Mouse (Mus musculus): Measurements from ENCODE around the gene Ascl3. TPM values are rescaled to one million over a fixed set of nuclear protein-coding genes. Genes with fewer than 3 reads are reported as not detected.

The Ascl3 gene
- polyA plus RNA-seq, 1 experiment from 2014 or later = not detected

DNA sequence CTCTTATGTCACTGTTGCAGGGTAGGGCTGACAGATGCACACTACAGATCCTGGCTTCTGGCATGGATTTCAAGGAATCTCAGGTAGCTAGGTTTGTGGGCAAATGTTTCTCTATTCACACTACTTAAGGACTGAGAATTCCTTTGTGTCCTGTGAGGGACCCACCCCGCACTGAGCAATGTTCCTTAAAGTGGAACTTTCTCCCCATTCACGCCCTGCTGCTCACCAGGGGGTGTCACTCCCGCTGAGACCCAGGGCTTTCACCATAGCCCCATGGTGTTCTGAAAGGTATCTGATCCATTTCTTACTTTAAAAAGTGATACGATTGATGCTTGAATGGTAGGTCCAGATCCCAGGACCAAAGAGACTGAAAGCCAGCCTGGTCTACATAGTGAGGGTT is 28.8 kb downstream of the Ascl3 start:
- 70% methylated on average over 4 of the region's 4 CpGs for WGBS (ENCODE audit: missing documents)
- no peak overlapping the region for H3K4me3 ChIP-seq (ENCODE audit: inconsistent target)
- no peaks in the 10 kb centered on the region for H3K79me2 ChIP-seq (ENCODE audit: inconsistent target)

DNA sequence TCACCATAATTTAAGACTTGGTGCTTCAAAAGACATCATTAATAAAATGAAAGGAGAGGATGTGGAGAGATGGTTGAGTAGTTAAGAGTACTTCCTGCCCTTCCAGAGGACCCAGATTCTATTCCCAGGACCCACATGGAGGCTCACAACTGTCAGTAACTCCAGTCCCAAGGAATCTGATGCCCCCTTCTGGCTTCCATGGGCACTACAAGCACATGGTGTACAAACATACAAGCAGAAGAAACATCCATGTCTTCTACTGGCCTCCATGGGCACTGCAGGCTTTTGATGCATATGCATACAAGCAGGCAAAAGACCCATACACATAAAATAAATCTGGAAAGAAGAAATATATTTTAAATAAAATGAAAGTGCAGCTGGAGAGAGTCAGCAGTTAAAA is 31.3 kb downstream of the Ascl3 start:
- Histone ChIP-seq H3K36me3 (ENCODE audit: inconsistent target) (no peaks in the 10 kb centered on the region), H3K4me3 (ENCODE audit: inconsistent target) (no peak overlapping the region), H3K79me2 (ENCODE audit: inconsistent target) (no peaks in the 10 kb centered on the region), H3K27ac (no peak overlapping the region)

More for the DNA sequence above, 28.8 kb downstream of the Ascl3 start:
- H3K36me3 ChIP-seq (ENCODE audit: inconsistent target) = no peaks in the 10 kb centered on the region
- no peak overlapping the region for H3K27ac ChIP-seq

DNA sequence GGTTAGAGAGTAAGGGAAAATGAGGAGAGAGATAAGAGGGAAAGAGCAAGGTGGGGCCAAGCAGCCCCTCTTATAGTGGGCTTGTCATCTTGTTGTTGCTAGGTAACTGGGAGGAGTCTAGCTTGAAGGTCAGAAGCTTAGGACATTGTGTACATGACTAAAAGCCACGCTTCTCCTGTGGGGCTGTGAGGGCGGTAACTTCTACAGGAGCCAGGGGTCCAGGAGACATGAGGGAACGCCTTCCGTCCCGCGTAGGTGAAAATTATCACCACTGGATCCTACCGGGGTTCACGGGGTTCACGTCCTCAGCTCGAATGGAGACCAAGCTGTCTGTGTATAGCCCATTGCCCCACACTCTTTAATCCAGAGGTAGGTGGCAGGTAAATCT is 36.2 kb downstream of the Ascl3 start:
- Histone ChIP-seq H3K36me3 (ENCODE audit: inconsistent target) (no peaks in the 10 kb centered on the region), H3K4me3 (ENCODE audit: inconsistent target) (no peak overlapping the region), H3K27ac (no peak overlapping the region), H3K79me2 (ENCODE audit: inconsistent target) (no peaks in the 10 kb centered on the region)
- 95% methylated on average over 10 of the region's 10 CpGs for WGBS (ENCODE audit: missing documents)

DNA sequence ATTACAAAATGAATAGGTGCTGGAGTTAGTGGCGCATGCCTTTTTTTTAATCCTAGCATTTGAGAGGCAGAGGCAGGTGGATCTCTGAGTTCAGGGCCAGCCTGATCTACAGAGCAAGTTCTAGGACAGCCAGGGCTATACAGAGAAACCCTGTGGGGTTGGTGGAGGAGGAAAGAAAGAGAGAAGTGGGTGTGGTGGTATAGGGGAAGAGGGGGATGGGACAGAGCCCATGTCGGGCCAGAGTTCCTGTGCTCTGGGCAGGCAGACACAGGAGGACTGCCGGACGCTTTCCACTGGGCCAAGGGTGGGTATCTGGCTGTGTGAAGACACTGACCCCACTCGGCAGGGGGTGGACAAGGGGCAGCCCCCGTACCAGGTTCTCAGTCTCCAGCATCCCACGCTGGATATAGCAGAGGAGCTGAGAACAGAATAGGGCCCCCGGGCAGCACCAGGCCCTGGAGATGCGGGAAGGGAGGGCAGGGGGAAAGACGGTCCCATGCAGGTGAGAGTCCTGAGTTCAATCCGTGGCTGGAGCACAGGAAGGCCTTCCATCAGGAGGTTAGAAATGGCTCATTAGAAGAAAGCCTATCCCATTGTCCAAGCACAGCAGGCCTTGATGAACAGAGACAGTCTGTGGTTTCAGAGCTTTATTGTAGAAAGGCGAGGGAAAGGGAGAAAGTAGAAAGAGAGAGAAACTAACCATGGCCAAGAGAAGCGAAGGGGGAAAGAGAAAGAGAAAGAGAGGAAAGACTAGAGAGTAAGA is 36.8 kb downstream of the Ascl3 start:
- Histone ChIP-seq H3K79me2 (ENCODE audit: inconsistent target) (no peaks in the 10 kb centered on the region), H3K4me3 (ENCODE audit: inconsistent target) (no peak overlapping the region), H3K36me3 (ENCODE audit: inconsistent target) (no peaks in the 10 kb centered on the region), H3K27ac (no peak overlapping the region)
- 86% methylated on average over 13 of the region's 13 CpGs for WGBS (ENCODE audit: missing documents)

DNA sequence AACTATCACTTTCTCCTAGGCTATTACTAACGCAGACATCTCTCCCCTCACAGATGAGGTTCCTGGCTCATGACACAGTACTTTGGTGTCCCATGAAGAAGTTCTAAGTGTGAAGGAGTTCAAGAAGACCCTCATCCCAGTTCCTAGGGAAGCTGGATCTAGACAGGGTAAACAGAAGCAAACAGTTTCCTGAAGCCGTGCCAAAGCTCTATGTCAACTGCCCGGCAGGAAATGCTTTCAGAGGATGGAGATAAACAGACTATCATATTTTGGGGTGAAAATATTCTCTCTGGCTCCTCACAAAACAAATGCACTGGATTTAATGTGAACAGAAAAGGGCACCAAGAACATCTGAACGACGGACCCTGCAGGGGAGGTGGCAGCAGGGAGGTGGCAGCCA is 40.6 kb downstream of the Ascl3 start:
- 83% methylated on average over 5 of the region's 5 CpGs for whole genome bisulfite sequencing (ENCODE audit: missing documents)
- H3K36me3 ChIP-seq (ENCODE audit: inconsistent target) = no peaks in the 10 kb centered on the region
- no peak overlapping the region for H3K27ac ChIP-seq
- no peak overlapping the region for H3K4me3 ChIP-seq (ENCODE audit: inconsistent target)
- H3K79me2 ChIP-seq (ENCODE audit: inconsistent target) = no peaks in the 10 kb centered on the region

DNA sequence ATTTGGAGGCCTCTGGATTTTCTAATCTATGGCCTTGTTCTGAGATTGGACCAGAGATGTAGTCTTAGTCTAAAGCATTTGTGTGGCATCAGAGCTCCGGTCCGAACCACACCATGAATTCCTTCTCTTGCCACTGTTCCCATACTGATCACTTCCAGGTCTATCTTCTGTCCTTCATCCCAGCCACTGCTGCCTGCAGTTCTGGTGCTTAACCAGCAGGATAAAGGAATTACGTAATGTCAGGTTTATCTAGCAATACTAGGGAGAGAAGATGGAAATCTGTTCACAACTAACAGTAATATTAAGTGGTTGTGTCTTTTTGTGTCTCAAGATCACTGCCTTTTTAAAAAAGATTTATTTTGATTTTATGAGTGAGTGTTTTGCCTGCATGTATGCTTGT is 41.4 kb downstream of the Ascl3 start:
- no peaks in the 10 kb centered on the region for H3K79me2 ChIP-seq (ENCODE audit: inconsistent target)
- no peaks in the 10 kb centered on the region for H3K36me3 ChIP-seq (ENCODE audit: inconsistent target)
- 87% methylated on average over 3 of the region's 3 CpGs for WGBS (ENCODE audit: missing documents)
- H3K4me3 ChIP-seq (ENCODE audit: inconsistent target) = no peak overlapping the region
- no peak overlapping the region for H3K27ac ChIP-seq

DNA sequence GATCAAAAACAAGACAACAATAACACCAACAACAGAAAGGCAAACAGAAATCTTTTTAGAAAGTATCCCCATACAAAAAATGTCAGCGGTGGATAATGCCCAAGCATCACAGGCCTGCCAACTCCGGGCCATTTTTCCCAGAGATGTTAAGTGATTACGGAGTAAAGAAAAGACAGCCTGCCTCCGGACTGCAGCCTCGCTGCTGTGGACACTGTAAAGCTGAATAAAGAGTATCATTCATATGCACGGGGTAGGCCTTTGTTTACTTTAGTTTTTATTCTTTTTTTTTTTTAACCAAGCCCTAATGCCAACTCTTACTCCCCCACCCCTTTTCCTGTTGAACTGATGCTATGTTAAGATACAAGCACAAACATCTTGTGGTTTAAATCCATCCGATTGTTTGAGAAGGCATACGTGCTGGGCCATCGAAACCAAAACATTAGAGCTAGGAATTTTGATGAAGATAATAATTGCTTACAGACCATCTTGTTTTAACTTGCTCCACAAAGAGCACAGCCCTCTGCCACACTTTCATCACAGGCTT is 44.9 kb downstream of the Ascl3 start:
- Histone ChIP-seq H3K36me3 (ENCODE audit: inconsistent target) (no peaks in the 10 kb centered on the region), H3K79me2 (ENCODE audit: inconsistent target) (no peaks in the 10 kb centered on the region), H3K4me3 (ENCODE audit: inconsistent target) (no peak overlapping the region), H3K27ac (no peak overlapping the region)
- WGBS (ENCODE audit: missing documents) = 82% methylated on average over 9 of the region's 9 CpGs

DNA sequence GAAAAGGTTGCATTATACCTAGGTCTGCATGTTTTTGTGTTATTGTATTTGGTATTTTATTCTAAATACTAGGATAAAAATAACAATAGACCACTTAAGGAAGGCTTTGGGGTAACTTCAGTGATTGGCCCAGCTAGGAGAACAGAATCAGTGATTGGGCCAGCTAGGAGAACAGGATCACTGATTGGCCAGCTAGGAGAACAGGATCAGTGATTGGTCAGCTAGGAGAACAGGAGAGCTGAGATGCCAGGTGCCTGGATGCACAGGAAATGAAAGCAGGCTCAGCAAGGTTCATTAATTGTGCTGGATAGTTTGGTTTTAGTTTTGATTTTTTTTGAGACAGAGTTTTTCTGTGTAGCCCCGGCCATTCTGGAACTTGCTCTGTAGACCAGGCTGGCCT is 50.6 kb downstream of the Ascl3 start:
- Histone ChIP-seq H3K4me3 (ENCODE audit: inconsistent target) (no peak overlapping the region), H3K79me2 (ENCODE audit: inconsistent target) (no peaks in the 10 kb centered on the region), H3K27ac (no peak overlapping the region), H3K36me3 (ENCODE audit: inconsistent target) (no peaks in the 10 kb centered on the region)
- whole genome bisulfite sequencing (ENCODE audit: missing documents) = 100% methylated on average over 1 of the region's 1 CpGs

DNA sequence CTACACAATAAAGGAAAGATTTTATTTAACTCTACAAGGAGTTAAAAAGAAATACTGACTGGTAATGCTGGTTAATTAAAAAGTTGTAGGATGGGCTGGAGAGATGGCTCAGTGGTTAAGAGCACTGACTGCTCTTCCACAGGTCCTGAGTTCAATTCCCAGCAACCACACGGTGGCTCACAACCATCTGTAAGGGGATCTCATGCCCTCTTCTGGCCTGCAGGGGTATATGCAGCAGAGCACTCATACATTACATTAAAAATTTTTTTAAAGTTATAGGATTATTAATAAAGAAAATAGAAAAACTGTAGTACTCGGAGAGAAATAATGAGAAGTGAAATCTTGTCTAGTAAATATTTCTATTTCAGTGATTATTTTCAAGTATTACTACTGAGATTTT is 51.2 kb downstream of the Ascl3 start:
- no peak overlapping the region for H3K27ac ChIP-seq
- H3K4me3 ChIP-seq (ENCODE audit: inconsistent target) = no peak overlapping the region
- H3K36me3 ChIP-seq (ENCODE audit: inconsistent target) = no peaks in the 10 kb centered on the region
- H3K79me2 ChIP-seq (ENCODE audit: inconsistent target) = no peaks in the 10 kb centered on the region
- 97% methylated on average over 2 of the region's 2 CpGs for WGBS (ENCODE audit: missing documents)

Other genes with a start within 250 kb of the Ascl3 start
- 0.04 to 0.05 TPM (median 0.05 TPM) in 3 replicates for gene Trim66, start 223.6 kb downstream of the Ascl3 start, polyA plus RNA-seq (2018)
- 200 to 514 TPM (median 483 TPM) in 3 replicates for gene Rpl27a, start 212.6 kb downstream of the Ascl3 start, polyA plus RNA-seq (2018)
- gene St5, start 28.1 kb downstream of the Ascl3 start, polyA plus RNA-seq (2018) = 0.98 to 1.8 TPM (median 1.3 TPM) in 3 replicates
- gene Akip1, start 28.0 kb downstream of the Ascl3 start, polyA plus RNA-seq (2018) = 38.0 to 49.5 TPM (median 47.1 TPM) in 3 replicates
- gene BC051019, start 7.9 kb downstream of the Ascl3 start, polyA plus RNA-seq (2018) = not detected in 3 replicates
- gene Tmem9b, start 21.1 kb upstream of the Ascl3 start, polyA plus RNA-seq (2018) = 97.7 to 113 TPM (median 101 TPM) in 3 replicates
- not detected in 3 replicates for gene Nrip3, start 50.3 kb upstream of the Ascl3 start, polyA plus RNA-seq (2018)
- not detected in 3 replicates for gene Scube2, start 134.0 kb upstream of the Ascl3 start, polyA plus RNA-seq (2018)
- gene Dennd5a, start 228.7 kb upstream of the Ascl3 start, polyA plus RNA-seq (2018) = 50.8 to 79.4 TPM (median 79.0 TPM) in 3 replicates